Mouse (Mus musculus) induced T-regulatory cell, adult 2 months (primary cell): ENCODE measurements around the gene Padi2.
A peak's percentile ranks its signal among the peaks of the same experiment; 100 is the strongest.

ENCODE experiments used
- DNase-seq: peaks from one replicate; pipeline ENCODE4 v3.0.0-alpha.2; 2012; ENCODE audit warnings: low read depth

The Padi2 gene

GRCm38 (mm10) chr4:140959715-140960479 lies 53.8 kb downstream of the Padi2 start:
- peak; percentile 24 for DNase-seq

DNA sequence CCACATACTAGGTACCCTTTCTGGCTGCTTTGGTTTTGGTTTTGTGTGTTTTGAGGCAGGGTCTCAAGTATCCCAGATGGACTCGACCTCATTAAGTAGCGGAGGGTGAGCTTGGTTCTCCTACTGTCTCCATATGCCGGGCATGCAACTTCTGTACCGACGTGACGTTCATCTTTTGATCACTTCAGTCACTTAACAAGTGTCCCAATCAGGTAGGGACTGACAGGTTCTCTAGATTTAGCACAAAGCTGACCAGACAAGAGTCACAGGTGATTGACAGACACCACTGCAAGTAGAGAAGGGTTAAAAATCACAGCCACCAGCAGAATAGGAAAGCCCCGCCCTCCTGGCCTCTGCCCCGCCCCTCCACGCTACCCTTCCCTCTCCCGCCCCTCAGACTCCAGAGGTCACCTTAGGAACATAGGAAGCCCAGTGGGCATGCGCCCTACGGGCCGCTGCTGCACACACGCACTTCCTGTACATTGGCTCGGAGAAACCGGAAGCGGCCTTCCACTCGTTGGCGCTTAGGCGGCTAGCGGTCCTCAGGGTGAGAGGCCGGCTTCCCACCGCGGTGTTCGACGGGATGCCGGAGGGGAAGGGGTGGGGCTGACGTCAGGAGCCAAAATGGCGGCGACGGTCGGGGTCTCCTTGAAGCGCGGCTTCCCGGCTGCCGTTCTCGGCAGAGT lies 54.8 kb downstream of the Padi2 start, which contains the start of gene Sdhb:
TSS of gene Sdhb (plus strand) at position 423 of the 686 bp plus-strand sequence.
- DNase-seq, result peak; percentile 97

GRCm38 (mm10) chr4:140961467-140962206 lies 55.5 kb downstream of the Padi2 start:
- DNase-seq, result no peak

DNA sequence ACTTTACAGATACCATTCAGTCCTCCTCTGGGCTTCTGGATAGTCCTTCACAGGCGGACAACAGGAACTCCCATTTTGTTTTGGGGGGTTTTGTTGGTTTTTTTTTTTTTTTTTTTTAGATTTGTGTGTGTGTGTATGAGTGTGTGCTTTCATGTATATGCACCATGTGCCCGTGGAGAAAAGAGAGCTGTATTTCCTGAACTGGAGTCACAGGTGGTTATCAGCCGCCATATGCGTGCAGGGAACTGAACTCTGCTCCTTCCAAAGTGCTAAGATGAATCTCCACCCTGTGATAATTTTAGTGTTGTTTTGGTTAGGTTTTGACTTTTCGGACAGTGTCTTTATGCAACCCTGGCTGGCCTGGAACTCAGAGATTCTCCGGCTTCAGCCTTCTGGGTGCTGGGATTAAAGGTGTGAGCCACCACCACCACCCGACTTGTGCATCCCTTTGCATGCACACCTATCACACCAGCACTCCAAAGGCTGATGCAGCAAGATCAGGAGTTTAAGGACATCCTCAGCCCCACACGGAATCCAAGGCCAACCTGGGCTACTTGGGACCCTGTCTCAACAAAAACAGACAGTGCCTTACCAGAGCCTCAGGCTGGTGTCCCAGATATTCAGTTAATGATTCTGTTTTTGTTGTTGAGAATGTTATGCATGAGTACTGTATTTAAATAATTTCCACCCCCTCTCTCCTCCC lies 56.2 kb downstream of the Padi2 start:
- DNase-seq, result no peak

DNA sequence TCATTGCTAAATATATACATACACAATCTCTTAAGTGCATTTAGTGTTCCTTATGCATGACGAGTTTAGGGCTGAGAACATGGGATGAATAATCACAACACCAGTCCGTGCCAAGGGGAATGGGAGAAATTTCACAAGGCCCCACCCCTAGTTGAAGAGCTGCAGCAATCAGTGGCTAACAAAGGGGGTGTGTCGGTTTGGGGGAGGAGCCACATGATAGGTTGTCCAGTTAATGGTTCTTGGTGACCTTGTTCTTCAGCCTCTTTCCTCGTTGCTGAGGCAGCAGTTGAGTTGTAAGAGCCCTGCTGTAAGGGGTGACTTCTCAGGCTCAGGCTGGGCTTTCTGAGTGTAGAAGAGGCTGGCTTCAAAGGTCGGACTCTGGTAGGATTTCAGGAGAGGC lies 56.8 kb downstream of the Padi2 start:
- DNase-seq, result peak; percentile 50

DNA sequence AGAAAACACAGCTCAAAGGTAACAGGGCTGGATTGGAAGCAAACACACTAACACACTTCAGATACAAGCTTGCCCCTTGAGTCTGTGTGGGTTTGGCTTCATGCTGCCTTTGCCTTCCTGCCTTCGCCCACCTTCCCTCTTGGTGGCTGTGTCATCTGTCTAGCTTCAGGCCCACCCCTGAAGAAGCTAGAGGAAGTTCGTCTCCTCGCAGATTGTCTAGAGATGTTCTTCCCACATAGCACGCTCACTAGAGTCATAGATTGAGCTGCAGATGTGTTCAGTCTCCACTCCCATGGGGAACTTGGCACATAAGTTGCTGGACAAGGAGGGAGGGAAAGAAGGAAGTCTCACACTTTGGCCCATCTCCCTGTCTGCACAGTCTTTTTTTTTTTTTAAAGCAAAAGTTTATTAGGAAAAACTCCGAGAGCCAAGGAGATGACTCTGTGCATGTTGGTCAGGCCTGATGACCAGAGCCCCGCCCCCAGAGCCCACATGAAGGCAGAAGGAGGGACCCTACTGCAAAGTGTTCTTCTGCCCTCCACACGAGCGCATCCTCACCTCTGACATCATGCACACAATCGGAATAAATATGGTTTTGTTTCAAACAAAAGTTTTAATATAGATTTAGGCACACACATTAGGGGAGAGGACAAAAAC lies 57.9 kb downstream of the Padi2 start:
- DNase-seq, result peak; percentile 28

- DNase-seq, result peak; percentile 91
These were observed 58.5 kb downstream of the Padi2 start for GRCm38 (mm10) chr4:140964620-140965019.

- no peak for DNase-seq
These were observed 61.4 kb downstream of the Padi2 start for GRCm38 (mm10) chr4:140967386-140968159.

DNA sequence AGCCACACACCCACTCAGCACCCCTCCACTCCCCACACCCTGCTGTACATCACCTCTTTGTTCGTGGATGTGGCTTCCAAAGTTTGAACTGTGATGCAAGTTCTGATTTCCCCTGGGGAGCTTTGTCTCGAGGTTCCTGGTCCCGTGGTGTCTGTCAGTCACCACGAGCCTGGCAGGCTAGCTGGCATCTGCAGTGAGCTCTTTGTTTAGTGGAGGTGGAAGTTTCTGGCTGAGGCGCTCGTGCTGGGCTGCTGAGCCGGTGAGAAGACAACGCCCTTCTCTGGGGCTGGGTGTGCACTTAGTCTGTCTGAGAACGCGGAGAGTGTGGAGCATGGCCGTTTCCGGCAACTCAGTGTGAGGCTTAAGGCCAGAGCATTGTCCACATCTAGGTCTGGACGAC lies 65.5 kb downstream of the Padi2 start:
- no peak for DNase-seq

DNA sequence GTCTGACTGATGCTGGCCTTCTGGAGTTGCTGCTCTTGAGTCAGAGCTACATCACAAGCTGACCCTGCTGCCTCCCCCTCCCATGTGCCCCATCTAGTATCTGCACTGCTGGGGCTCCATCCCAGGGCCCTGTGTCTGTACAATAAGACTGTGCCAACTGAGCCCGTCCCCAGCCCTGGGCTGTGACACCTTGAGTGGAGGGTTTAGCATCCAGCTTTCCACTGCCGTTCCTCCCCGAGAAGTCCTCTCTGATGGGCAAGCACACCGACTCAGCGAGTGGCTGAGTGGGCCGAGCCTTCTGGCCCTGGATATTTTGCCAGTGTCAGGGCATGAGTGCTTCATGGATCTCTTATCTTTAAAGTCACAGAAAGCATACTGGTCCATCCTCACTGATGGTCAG lies 68.3 kb downstream of the Padi2 start:
- no peak for DNase-seq

GRCm38 (mm10) chr4:140975356-140975755 lies 69.2 kb downstream of the Padi2 start:
- no peak for DNase-seq

DNA sequence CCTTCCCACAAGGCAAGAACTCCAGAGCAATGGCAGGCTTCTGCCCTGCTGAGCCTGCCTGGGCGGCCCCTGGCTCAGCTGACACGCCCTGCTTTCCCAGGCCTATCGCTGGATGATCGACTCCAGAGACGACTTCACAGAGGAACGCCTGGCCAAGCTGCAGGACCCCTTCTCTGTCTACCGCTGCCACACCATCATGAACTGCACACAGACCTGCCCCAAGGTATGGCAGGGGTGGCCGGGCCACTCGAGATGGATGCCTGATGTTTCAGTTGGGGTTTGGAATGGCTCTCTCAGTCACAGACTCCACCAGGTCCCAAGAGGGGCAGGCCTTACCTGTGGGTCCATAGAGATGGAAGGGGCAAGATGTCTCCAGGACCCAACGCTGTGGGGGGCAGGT lies 71.1 kb downstream of the Padi2 start:
- no peak for DNase-seq

DNA sequence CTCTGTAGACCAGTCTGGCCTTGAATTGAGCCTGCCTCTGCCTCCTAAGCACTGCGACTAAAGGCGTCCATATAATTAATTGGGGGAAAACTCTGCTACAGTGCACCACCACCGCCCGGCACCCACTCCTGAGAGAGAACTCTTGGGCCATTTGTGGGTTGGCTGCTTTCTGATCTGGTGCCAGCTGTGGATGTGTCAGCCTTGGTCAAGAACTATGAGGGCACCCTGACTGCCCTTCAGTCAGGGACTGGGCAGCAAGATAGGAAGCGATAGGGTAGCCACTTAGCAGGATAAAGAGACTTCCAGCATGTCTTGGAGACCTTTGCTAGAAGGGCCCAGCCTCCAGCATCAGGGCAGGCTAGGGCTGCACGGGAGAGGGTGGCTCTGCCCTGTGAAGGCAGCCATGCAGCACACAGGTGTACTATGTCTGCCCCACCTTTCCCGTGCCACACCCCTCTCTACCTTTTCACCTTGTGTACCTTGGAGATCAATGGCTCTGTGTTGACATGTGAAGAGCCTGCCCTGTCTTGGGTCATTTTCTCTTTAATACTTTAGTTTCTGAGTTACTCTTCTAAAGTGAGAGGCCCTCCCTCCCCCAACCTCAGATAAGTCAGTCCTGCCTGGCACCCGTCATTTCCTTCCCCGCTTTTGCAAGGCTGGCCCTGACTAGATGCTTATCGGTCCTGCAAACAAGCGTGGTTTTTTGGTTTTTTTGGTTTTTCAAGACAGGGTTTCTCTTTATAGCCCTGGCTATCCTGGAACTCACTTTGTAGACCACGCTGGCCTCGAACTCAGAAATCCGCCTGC lies 71.9 kb downstream of the Padi2 start:
- peak; percentile 56 for DNase-seq

- DNase-seq, result no peak
These were observed 75.5 kb downstream of the Padi2 start for GRCm38 (mm10) chr4:140981605-140982004.

DNA sequence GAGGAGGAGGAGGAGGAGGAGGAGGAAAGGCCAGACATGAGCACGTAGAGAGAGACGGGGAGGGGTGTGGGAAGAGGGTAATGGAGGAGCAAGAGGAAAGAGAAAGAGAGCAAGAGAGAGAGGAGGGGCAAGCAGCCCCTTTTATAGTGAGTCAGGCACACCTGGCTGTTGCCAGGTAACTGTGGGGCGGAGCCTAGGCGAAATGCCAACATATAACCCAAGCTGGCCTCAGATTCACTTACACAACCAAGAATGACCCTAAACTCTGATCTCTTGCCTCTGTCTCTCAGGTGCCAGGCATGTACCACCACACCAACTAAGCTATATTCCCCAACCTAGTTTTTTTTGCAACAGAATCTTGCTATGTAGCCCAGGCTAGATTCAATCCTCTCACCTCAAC lies 76.7 kb downstream of the Padi2 start:
- DNase-seq, result peak; percentile 27

DNA sequence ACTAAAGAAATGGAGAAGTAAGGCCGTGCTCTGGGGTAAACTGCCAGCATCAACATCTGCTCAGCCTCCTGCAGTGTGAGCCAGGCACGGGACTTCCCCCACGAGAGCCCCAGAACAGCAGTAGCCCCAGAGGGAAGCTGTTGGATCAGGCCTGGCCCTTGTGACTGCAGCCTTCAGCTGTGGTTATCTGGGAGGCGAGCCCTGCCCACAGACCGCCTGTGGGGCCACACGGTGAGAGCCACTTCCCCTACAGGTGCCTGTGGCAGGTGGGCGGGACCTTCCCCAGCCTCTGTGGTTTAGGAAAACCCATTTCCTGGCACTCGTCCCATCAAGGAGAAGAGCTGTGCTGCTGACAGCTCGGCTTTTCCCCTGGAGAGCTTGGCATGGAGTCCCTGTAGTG lies 77.3 kb downstream of the Padi2 start:
- peak; percentile 80 for DNase-seq

GRCm38 (mm10) chr4:140984544-140984943 lies 78.4 kb downstream of the Padi2 start:
- DNase-seq, result peak; percentile 29

DNA sequence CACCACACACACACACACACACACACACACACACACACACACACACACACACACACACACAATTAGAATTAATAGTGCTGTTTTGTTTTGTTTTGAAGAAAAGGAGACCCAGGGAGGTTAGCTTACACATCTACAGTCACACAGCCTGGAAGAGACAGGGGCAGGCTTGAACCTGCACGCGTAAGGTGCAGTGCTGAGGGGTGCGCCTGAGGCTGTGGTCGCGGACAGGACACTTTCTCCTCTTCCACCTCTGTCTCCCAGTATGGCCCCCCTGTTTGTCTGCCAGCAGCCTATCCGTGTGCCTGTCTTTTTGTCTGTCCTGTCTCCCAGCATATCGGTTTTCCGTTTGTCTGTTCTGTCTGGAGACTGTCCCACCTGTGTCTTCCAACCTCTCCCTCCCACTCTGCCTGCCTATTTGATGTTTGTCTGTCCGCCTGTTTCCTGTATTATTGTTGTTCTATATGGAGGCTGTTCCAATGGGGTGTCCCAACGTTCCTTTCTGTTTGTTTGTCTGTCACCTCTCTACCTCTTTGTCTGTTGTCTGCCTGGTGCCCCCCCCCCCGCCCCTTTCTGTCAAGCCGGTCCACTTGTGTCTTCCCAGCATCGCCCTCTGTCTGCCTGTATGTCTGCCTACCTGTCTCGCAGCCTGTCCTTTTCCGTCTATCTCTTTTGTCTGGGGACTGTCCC lies 80.0 kb downstream of the Padi2 start:
- no peak for DNase-seq

GRCm38 (mm10) chr4:140986711-140987395 lies 80.7 kb downstream of the Padi2 start, which contains the start of gene Atp13a2:
Gene Atp13a2 (plus strand): TSS chr4:140986873.
- peak; percentile 90 for DNase-seq
